Mouse (Mus musculus) left cerebral cortex, adult 18-20 months (tissue): ENCODE results near the gene Cc2d2a. TPM values are rescaled to one million over a fixed set of nuclear protein-coding genes. Genes with fewer than 3 reads are reported as not detected.

Source experiments
- DNase-seq, 2 experiments: peaks; one replicate each; pipeline ENCODE4 v3.0.0; 2021 to 2022; ENCODE audit warnings: low spot score in 2 of 2, mixed read lengths in 1 of 2
- long read RNA-seq, 2 experiments: library from polyadenylated mRNA; stranded (forward); transcript quantifications; one replicate each; pipeline ENCODE4 v2.0.0; 2021
- total RNA-seq, 2 experiments: library from RNA; stranded (reverse); gene quantifications; 2 replicates each; pipeline ENCODE4 v1.2.3; 2021

Cc2d2a gene
- total RNA-seq, result 10 to 100 TPM; 14.1 to 19.3 TPM
- long read RNA-seq, experiment 1, partial matches to known transcripts, result 1 of 2 reads
- long read RNA-seq, experiment 1, other reads (novel, unspliced or antisense), result 1 of 2 reads
- long read RNA-seq, experiment 2, partial matches to known transcripts, result 0 of 1 reads
- long read RNA-seq, experiment 2, other reads (novel, unspliced or antisense), result 1 of 1 reads

- peak; percentile 17 to 43 for DNase-seq
These were observed at the start of gene Cc2d2a for GRCm38 (mm10) chr5:43661997-43662961. Cc2d2a (plus strand) TSS chr5:43662346.

- DNase-seq, result no peak
These were observed 40.4 kb upstream of the Cc2d2a start for GRCm38 (mm10) chr5:43621575-43622299.

- no peak for DNase-seq
These were observed 36.7 kb upstream of the Cc2d2a start for GRCm38 (mm10) chr5:43625407-43625806.

- DNase-seq, result no peak
These were observed 28.0 kb upstream of the Cc2d2a start for GRCm38 (mm10) chr5:43634071-43634601.

- DNase-seq, result peak; percentile 47 to 70
These were observed 27.5 kb upstream of the Cc2d2a start for GRCm38 (mm10) chr5:43634602-43635081.

GRCm38 (mm10) chr5:43645020-43645419 lies 17.1 kb upstream of the Cc2d2a start:
- DNase-seq, result no peak

- DNase-seq, result no peak
These were observed 14.9 kb upstream of the Cc2d2a start for GRCm38 (mm10) chr5:43647098-43647774.

GRCm38 (mm10) chr5:43661498-43661897 lies 648 bp upstream of the Cc2d2a start:
- DNase-seq, result no peak

- no peak for DNase-seq
These were observed 1.4 kb downstream of the Cc2d2a start for GRCm38 (mm10) chr5:43663531-43663930.

- no peak for DNase-seq
These were observed 3.0 kb downstream of the Cc2d2a start for GRCm38 (mm10) chr5:43665144-43665543.

- DNase-seq, result no peak
These were observed 7.0 kb downstream of the Cc2d2a start for GRCm38 (mm10) chr5:43669118-43669645.

GRCm38 (mm10) chr5:43672177-43672911 lies 10.2 kb downstream of the Cc2d2a start:
- DNase-seq, result peak; percentile 75 to 78

GRCm38 (mm10) chr5:43673083-43673482 lies 10.9 kb downstream of the Cc2d2a start:
- no peak for DNase-seq

GRCm38 (mm10) chr5:43685466-43685865 lies 23.3 kb downstream of the Cc2d2a start:
- no peak for DNase-seq

GRCm38 (mm10) chr5:43692489-43692888 lies 30.3 kb downstream of the Cc2d2a start:
- no peak for DNase-seq

GRCm38 (mm10) chr5:43697133-43697532 lies 35.0 kb downstream of the Cc2d2a start:
- no peak for DNase-seq

GRCm38 (mm10) chr5:43699240-43699639 lies 37.1 kb downstream of the Cc2d2a start:
- no peak for DNase-seq

GRCm38 (mm10) chr5:43721538-43722451 lies 59.6 kb downstream of the Cc2d2a start:
- no peak for DNase-seq

GRCm38 (mm10) chr5:43722452-43722783 lies 60.3 kb downstream of the Cc2d2a start:
- DNase-seq, result no peak
